8 mouse cellular contexts compared by ENCODE assay signal in genomic region chr1:178336289-178336775, GRCm38 (mm10). TPM values are rescaled to one million over a fixed set of nuclear protein-coding genes. Genes with fewer than 3 reads are reported as not detected.
DNase-seq lines count a peak whose midpoint lies in the region; ATAC-seq lines count a peak whose summit lies in the region.

No protein-coding gene starts in this region.

- ATAC-seq in erythroid progenitor cell, adult 5-6 weeks (replicated peaks; ENCODE audit: low FRiP score, poor library complexity, severe bottlenecking), result peak; percentile 68
- peak; percentile 92 for ATAC-seq in heart, embryonic 14.5 days (ENCODE audit: insufficient number of reproducible peaks, insufficient read depth, low FRiP score, low read depth)
- peak; percentile 82 for ATAC-seq in liver, embryonic 13.5 days (ENCODE audit: low read depth)
- peak; percentile 91 for ATAC-seq in stomach, embryonic 14.5 days (ENCODE audit: insufficient number of reproducible peaks, insufficient read depth, low FRiP score, low read depth)

- peak; percentile 95 for DNase-seq in CD4-positive helper T cell, adult 2 months (ENCODE audit: low read depth, low spot score)
- DNase-seq in brain, embryonic 18.5 days (ENCODE audit: low read depth, low spot score), result peak; percentile 75
- peak; percentile 97 for DNase-seq in kidney, postnatal 14 days
- DNase-seq in liver, embryonic 13.5 days, result peak; percentile 89
- peak; percentile 87 to 92 for DNase-seq in natural killer cell, adult 2 months (ENCODE audit: low spot score in 2 of 2)

- H3K9ac ChIP-seq in heart, embryonic 14.5 days (ENCODE audit: low read length), result peak overlapping the region; percentile 100
- peak overlapping the region; percentile 100 for H3K9ac ChIP-seq in liver, embryonic 13.5 days
- H3K9ac ChIP-seq in stomach, embryonic 14.5 days (replicated peaks; ENCODE audit: low read depth, low read length), result peak overlapping the region; percentile 100

- H3K4me1 ChIP-seq in heart, embryonic 14.5 days (ENCODE audit: control insufficient read depth in 2 of 2, insufficient read depth in 2 of 2, low read length in 2 of 2), result peaks cover 3 to 28% of the 10 kb centered on the region in 2 experiments
- H3K4me1 ChIP-seq in liver, embryonic 13.5 days (replicated peaks), result peaks cover 51% of the 10 kb centered on the region
- peaks cover 6% of the 10 kb centered on the region; the same call in 1 of the 2 replicates for H3K4me1 ChIP-seq in stomach, embryonic 14.5 days (ENCODE audit: control insufficient read depth, insufficient read depth, low read length)

- H3K9me3 ChIP-seq in heart, embryonic 14.5 days (ENCODE audit: control insufficient read depth, low read length), result no peaks in the 10 kb centered on the region
- H3K9me3 ChIP-seq in liver, embryonic 13.5 days (replicated peaks), result no peaks in the 10 kb centered on the region
- no peaks in the 10 kb centered on the region for H3K9me3 ChIP-seq in stomach, embryonic 14.5 days (ENCODE audit: control insufficient read depth, low read depth, low read length)

- peak overlapping the region; percentile 73 for H3K4me2 ChIP-seq in heart, embryonic 14.5 days (ENCODE audit: low read length)
- peak overlapping the region; percentile 76 for H3K4me2 ChIP-seq in liver, embryonic 13.5 days
- H3K4me2 ChIP-seq in stomach, embryonic 14.5 days (replicated peaks; ENCODE audit: low read depth, low read length), result peak overlapping the region; percentile 61

- no peaks in the 10 kb centered on the region for H3K27me3 ChIP-seq in heart, embryonic 14.5 days (ENCODE audit: control insufficient read depth, insufficient read depth, low read length)
- H3K27me3 ChIP-seq in liver, embryonic 13.5 days, result no peaks in the 10 kb centered on the region
- no peaks in the 10 kb centered on the region for H3K27me3 ChIP-seq in stomach, embryonic 14.5 days (ENCODE audit: control insufficient read depth, insufficient read depth, low read length)

- peak overlapping the region; percentile 75 to 99 for H3K27ac ChIP-seq in heart, embryonic 14.5 days (replicated peaks in 1 of 2; ENCODE audit: control insufficient read depth in 1 of 2, insufficient read depth in 1 of 2, low read depth in 2 of 2, low read length in 2 of 2)
- peak overlapping the region; percentile 100 for H3K27ac ChIP-seq in liver, embryonic 13.5 days
- peak overlapping the region; percentile 100 for H3K27ac ChIP-seq in stomach, embryonic 14.5 days (ENCODE audit: low read length)

- peak overlapping the region; percentile 84 to 99 for H3K4me3 ChIP-seq in heart, embryonic 14.5 days (ENCODE audit: control insufficient read depth in 1 of 2, insufficient read depth in 1 of 2, low read depth in 1 of 2, low read length in 2 of 2)
- peak overlapping the region; percentile 99 for H3K4me3 ChIP-seq in liver, embryonic 13.5 days (replicated peaks)
- peak overlapping the region; percentile 99 for H3K4me3 ChIP-seq in stomach, embryonic 14.5 days (ENCODE audit: low read depth, low read length)

- WGBS in heart, embryonic 14.5 days, result under 1% methylated on average over 37 of the region's 53 CpGs
- WGBS in liver, embryonic 13.5 days (ENCODE audit: insufficient replicate concordance), result under 1% methylated on average over 50 of the region's 53 CpGs
- WGBS in stomach, embryonic 14.5 days, result under 1% methylated on average over 30 of the region's 53 CpGs

- H3K36me3 ChIP-seq in heart, embryonic 14.5 days (ENCODE audit: control insufficient read depth, insufficient read depth, low read length), result peaks cover 40% of the 10 kb centered on the region
- peaks cover 40% of the 10 kb centered on the region for H3K36me3 ChIP-seq in liver, embryonic 13.5 days
- peaks cover 35% of the 10 kb centered on the region for H3K36me3 ChIP-seq in stomach, embryonic 14.5 days (ENCODE audit: control insufficient read depth, insufficient read depth, low read length)

RNA-seq across cellular contexts. Expression of gene Hnrnpu, which starts 1.3 kb away (rescaled TPM):
- 388 and 415 TPM in 2 replicates for total RNA-seq in erythroid progenitor cell, adult 5-6 weeks (2015; ENCODE audit: low replicate concordance)
- 473 and 501 TPM in 2 replicates for total RNA-seq in erythroid progenitor cell, adult 5-6 weeks (2017; ENCODE audit: low replicate concordance)
- polyA plus RNA-seq in heart, embryonic 14.5 days (2014; fragmentation: Nextera tagmentation; extraction: Ambion mirVana), result 294 and 316 TPM in 2 replicates
- polyA plus RNA-seq in liver, embryonic 13.5 days (2015; fragmentation: Nextera tagmentation; extraction: Ambion mirVana), result 177 and 260 TPM in 2 replicates
- polyA plus RNA-seq in stomach, embryonic 14.5 days (2014; fragmentation: Nextera tagmentation; extraction: Ambion mirVana), result 364 and 458 TPM in 2 replicates

RNA-seq across cellular contexts. Expression of gene Cox20, which starts 17.4 kb away (rescaled TPM):
- total RNA-seq in erythroid progenitor cell, adult 5-6 weeks (2015; ENCODE audit: low replicate concordance), result 148 and 178 TPM in 2 replicates
- total RNA-seq in erythroid progenitor cell, adult 5-6 weeks (2017; ENCODE audit: low replicate concordance), result 230 and 253 TPM in 2 replicates
- polyA plus RNA-seq in heart, embryonic 14.5 days (2014; fragmentation: Nextera tagmentation; extraction: Ambion mirVana), result 268 and 299 TPM in 2 replicates
- 96.7 and 119 TPM in 2 replicates for polyA plus RNA-seq in liver, embryonic 13.5 days (2015; fragmentation: Nextera tagmentation; extraction: Ambion mirVana)
- 138 and 149 TPM in 2 replicates for polyA plus RNA-seq in stomach, embryonic 14.5 days (2014; fragmentation: Nextera tagmentation; extraction: Ambion mirVana)

Comparison
In these comparisons a context has a peak if more than half of its experiments do, and no peak if none do; other contexts are left out.
1. Peak in every context shown above with its lines: DNase-seq, ATAC-seq, H3K4me3 ChIP-seq and H3K27ac ChIP-seq.